Mouse (Mus musculus): ENCODE measurements around the gene Nectin2.
"Not testable (repeated sequence)": the region's sequence is repeated elsewhere in the genome, so short reads cannot be mapped to it uniquely, and the experiment has no call there.

Nectin2 gene

DNA sequence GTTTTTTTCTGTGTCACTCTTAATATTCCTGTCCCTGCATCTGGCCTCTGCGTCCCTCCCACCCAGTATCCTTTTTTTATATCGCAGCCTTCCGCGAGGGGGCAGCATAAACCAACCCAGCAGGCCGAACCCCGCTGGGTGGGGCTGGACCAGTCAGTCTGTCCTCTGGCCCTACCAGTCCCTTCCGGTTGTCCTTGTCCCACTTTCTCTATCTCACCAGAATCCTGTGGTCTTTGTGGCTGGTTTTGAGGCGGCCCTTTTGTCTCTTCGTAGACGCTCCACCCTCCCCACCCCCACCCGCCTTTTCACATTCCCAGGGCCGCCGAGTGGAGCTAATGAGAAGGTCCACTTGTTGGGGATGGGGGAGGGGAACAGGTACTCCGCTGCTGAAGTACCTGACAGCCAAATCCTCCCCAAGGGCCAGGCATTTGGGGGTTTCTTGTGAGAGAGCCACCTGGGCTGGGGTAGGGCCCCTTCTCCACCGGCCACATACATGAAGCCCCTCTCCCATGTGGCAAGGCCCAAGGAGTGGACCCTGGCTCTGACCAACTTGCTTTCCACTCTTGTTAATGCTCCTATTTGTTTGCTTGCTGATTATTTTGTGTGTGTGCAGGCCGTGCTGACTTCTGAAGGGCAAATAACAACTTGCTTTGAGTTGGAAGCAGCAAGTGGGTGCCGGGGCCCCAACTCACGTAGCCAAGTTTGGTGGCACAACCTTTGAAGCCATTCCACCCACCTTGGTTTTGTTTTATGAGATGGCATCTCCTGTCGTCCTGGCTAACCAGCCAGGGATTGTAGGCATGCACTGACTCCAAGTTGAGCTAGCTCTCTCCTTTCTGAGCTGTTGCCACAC, at the start of gene Nectin2:
TSS of gene Nectin2 (minus strand) at position 267 of the 853 bp plus-strand sequence.
- peak; percentile 48 to 56 for DNase-seq

DNA sequence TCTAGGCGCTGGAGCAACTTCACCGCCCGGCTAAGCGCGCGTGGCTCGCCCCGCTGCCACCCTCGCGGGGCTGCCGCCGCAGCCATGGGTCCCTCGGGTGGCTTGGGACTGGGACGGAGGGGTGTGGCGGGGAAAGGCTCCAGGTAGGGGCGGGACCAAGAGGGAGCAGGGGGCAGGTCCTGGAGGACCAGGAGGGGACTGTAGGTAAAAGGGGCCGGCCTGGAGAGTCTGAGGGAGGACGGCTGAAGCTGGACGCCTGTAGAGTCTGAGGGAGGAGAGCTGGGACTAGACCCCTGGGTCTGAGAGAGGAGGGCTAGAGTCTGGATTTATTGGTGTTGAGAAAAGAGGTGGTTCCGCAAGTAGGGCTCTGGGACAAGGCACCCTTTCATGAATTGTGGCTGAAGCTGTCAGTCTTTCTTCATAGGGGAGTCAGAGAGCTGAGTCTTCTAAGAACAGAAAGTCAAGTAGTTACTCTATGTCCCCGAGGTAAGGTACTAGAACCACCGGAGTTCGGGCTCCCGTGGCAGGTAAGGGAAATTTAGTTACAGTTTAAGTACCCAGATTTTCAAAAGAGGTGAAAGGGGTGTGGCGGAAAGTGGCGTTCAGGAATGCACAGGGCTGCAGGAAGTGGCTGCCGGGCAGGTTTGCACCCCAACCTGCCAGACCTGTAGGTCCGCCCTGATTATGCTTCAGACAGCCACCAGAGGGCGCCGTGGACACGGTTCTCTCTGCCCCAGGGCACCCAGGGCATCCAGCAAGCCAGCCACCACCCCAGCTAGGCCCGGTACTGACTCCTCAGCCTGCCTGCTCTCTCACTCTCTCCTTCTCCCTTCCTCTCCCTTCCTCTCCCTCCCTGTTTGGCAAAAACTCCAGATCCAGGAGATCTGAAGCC, 46.7 kb upstream of the Nectin2 start, which contains the start of gene Cblc:
TSS of gene Cblc (minus strand) at position 113 of the 892 bp plus-strand sequence.
- peak; percentile 77 to 87 for DNase-seq

DNA sequence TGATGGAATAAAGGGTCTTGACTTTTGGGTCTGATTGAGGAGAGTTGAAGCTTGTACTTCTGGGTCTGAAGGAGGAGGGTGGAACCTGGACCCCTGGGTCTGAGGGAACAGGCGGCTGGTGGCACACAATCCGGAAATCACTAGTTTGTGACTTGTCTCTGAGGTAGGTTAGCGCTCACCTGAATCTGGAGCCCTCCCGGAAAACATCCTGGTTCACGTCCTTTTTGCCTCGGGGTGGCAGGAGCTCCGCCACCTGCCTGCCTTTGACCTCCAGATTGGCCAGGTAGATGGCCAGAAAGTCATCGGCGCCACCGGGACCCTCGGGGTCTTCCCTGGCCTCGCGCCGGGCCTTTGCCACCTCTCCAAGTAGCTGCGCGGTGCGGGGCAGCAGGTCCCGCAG, 46.0 kb upstream of the Nectin2 start:
- DNase-seq, result no peak

DNA sequence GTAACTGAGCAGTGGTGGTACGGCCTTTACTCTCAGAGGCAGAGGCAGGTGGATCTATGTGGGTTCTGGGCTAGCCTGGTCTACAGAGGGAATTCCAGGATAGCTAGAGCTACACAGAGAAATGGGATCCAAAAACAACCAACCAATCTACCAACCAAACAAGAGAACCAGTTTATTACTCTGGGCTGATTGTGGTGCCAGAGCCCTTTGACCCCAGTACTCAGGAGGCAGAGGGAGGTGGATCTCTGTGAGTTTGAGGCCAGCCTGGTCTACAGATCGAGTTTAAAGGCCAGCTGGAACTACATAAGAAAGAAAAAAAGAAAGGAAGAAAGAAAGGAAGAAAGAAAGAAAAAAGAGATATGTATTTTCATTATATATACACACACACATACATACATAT, 45.0 kb upstream of the Nectin2 start:
- DNase-seq, result no peak

DNA sequence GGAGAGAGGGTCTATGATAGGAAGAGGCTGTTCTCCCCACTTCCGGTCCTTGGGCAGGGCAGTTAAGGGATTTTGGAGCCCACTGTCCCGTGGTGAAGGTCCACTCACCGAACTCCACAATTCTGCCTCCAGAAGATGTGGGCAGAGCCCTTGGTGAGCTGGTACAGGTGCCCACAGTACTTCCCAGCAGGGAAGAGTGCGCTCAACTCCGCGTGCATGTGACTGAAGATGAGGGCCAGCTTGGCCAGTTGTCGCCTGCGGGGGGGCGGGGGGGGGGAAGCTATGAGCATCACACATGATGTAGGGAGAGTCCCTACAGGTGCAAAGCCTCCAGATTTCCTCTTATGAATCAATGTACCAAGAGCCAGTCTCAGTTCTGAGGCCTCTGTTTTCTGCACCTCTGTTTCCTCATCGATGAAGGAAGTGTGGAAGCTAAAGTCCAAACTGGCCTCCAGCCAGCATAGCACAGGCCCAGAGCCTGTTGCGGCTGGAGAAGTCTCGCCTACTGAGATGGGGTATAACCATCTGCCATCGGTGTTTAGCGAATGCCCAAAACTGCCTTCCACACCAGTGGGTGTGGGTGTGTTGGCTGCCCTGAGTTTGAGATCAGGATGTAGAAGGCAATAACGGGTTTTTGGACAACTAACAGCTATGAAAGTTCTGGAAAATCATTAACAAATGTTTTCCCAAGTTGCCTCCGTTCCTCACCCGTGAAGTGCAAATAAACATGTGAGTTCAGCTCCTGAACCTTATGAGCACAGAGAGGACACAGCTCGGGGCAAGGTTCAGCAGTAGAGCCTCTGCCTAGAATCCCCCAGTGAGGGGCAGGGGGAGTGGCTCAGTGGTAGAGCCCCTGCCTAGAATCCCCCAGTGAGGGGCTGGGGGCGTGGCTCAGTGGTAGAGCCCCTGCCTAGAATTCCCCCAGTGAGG, 42.7 kb upstream of the Nectin2 start:
- DNase-seq, result no peak

DNA sequence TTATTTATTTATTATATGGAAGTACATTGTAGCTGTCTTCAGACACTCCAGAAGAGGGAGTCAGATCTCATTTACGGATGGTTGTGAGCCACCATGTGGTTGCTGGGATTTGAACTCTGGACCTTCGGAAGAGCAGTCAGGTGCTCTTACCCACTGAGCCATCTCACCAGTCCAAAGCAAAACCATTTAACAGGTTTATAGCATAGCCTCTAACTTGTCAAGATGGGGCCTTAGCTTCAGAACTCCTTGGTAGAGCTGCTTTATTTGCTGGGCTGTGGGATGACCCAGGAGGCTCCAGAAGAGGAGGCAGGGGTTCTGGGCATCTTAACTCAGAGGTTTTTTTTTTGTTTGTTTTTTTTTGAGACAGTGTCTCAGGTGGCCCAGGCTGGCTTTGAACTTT, 41.2 kb upstream of the Nectin2 start:
- DNase-seq, result not testable (repeated sequence)

DNA sequence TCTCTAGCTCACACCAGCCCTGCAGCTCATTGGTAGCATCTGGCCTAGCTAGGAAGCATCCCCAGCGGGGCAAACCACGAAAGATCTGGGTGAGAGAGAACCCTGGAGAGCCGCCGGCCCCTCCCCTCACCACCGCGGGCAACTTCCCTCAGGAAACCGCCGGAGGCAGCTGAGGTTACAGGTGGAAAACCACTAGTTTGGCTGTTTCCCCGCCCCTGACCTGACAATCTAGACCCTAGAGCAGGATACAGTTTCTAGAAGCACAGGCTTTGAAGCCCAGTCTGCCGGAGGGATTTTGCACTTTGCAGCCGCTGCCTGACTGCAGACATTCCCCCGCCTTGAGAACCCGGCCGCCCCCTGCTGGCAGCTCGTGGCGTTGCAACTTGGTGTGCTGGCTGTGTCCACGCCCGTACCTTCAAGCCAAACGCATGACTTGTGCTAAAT, 39.6 kb upstream of the Nectin2 start:
- peak; percentile 70 to 92 for DNase-seq

DNA sequence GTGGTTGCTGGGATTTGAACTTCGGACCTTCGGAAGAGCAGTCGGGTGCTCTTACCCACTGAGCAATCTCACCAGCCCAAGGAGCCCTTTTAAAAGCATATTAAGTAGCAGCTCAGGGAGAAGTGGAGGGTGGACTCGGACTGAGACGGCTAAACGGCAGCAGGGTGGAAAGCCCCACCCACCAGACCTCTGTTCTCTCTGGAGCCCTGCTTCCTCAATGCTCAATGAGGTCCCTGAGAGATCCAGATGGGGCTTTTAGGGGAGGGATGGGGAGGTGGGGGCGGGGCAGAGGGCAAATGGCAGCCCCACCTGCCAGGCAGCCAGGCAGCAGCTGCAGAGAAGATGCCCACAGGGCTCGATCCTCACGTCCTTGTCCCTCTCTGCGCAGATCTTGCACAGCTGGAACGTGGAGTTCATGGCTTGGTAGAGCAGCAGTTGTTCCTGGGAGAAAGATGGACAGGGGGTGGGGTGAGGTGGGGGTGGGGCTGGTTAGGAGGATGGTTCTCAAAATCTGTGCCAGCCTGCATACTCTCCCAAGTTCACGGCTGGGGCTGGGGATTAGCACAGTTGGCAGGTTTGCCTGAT, 35.7 kb upstream of the Nectin2 start:
- DNase-seq, result no peak

DNA sequence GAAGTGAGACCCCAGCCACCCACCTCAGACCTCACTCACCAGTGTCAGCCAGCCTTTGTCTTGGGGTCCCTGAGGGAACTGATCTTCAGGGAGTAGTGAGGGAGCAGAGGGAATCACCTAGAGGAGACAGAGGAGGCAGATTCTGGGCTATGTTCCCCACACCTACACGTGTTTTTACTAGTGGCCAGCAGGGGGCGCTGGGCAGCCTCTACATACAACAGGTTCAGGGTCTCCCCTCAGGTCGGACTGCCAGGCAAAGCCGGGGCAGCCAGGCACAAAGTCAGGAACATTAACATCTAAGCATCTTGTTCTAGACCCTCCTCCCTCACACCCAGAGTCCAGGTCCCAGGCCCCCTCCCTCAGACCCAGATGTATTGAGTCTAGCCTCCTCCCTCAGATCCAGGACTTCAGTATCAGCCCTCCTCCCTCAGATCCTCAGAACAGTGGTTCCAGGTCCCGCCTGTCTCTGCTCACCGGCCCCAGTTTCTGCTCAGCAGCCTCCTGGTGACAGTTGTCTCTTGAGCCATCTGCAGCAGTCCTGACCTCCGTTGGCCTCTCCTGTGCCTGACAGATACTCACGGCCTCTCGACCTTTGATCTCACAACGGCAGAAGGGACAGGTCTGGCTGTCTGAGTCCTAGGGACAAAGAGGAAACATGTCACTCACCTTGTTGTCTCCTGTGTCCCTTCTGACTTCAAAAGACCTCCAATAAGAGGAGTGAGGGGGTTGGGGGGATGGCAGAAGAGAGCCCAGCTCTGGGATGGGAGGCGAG, 34.7 kb upstream of the Nectin2 start:
- DNase-seq, result no peak

DNA sequence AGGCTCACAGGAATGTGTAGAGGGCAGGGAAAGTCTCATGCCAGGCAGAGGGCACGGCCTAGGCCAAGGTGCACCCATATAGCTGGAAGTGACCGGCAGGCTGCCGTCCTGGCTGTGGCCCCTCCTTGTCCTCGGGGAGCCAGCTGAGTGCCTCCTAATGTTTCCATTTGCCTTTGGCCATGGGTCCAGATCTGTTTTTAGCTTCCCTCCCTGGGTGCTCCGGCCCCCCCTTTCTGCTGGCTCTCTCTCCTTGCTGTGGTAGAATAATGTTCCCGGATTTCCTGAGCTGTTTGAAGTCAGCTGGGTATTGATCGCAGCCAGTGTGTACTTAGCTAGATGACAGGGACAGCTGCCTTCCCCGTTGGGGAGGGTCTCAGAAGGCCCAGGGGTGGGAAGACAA, 33.3 kb upstream of the Nectin2 start:
- no peak for DNase-seq

DNA sequence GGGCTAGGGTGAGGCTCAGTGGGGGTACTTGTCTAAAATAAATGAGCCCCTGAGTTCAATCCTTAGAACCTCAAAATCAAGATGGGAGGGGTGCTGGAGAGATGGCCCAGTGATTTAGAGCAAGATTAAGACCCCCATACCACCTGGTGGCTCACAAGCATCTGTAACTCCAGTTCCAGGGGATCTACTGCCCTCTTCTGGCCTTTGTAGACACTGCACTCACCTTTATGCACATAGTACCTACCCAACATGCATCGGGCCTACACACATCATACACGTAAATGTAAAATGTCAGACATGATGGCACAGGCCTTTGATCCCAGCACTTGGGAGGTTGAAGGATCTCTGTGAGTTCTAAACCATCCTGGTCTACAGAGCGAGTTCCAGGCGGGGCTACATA, 32.4 kb upstream of the Nectin2 start:
- no peak for DNase-seq

DNA sequence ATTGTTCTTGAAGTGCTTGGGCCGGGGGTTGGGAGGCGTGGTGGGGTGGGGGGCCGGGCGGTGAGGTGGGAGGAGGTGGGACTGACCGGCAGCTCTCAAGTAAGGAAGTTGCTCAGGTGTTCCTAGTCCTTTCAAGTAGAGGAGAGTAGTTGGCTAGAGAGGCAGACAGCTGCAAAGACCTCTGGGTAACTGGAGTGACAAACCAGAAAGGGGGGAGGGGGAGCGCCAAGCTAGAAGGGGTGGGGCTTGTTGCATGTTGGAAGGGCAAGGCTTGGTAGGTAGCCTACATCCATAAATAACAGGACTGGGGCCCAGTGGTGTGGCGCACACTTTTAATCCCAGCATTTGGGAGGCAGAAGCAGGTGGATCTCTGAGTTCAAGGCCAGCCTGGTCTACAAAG, 31.5 kb upstream of the Nectin2 start:
- no peak for DNase-seq

DNA sequence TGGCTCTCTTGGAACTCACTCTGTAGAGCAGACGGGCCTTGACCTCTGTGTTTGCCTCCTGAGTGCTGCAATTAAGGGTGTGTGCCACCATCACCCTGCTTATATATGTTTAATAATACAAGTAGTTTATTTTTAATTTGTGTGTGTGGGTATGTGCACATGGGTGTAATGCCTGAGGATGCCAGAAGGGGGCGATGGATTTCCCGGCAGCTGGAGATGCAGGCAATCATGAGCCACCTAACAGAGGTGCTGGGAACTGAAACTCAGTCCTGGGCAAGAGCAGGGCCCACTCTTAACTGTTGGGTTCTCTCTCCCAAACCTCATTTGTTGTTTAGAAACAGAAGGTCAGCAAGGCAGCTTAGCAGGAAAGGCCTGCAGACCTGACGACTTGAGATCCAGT, 29.6 kb upstream of the Nectin2 start:
- no peak for DNase-seq

DNA sequence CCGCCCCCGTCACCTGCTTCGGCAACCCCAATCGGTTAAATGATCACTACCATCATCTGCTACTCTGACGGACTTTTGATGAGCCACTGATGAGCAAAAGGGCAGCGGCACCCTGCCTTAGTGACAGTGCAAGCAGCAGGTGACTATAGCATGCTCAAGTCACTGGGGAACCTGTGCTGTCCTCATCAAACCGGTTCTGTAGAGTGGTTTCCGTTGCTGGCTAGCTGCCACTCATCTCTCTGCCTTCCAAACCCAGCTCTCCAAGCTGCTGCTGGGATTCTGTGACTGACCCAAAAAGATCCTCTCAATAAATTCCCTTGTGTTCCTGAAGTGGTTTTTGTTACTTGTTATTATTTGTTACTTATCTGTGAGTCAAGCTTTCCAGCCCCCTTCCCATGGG, 28.4 kb upstream of the Nectin2 start:
- no peak for DNase-seq

DNA sequence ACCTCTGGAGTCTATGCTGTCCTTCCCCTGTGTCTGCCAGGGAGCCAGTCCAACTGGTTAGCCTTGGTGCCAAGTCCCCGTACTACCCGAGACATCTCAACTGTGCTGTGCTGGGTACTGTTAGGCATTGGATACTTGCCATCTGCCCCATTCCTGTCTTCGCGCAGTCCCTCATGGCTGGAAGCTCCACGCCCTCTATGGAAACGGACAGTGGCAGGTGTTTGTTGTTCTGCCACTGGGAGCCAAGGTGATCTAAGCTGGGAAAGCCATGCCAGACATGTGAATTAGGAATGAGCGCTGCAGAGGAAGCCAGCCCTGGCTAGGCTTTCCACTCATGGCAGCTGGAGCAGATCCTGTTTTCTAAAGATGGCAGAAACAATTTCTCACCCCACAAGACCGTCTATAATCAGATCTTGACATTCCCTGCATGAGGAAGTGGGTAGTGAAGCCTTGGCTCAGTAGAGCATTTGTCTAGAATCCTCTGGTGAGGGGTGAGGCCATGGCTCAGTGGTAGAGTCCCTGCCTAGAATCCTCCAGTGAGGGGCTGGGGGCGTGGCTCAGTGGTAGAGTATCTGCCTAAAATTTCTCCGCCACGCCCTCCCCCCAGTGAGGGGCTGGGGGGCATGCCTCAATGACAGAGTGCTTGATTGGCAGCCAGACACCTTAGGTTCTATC, 26.9 kb upstream of the Nectin2 start:
- DNase-seq, result no peak

DNA sequence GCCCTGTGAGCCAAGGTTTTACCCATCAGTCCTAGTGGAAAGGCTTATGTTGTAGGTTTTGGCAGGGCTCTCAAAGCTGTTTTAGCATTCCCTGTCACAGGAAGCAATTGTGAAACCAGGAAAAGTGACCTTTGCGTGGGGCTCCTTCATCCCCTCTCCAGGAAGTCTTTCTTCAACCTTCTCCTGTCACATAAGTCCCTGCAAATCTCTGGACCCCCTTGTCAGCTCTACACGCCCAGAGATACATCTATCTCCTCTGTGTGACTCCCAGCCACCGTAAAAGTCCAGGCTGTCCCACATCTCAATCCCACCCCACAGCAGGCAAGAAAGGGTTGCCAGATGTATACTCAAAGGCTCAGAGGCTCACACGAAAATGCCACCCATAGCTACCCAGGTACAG, 21.4 kb upstream of the Nectin2 start:
- DNase-seq, result no peak

DNA sequence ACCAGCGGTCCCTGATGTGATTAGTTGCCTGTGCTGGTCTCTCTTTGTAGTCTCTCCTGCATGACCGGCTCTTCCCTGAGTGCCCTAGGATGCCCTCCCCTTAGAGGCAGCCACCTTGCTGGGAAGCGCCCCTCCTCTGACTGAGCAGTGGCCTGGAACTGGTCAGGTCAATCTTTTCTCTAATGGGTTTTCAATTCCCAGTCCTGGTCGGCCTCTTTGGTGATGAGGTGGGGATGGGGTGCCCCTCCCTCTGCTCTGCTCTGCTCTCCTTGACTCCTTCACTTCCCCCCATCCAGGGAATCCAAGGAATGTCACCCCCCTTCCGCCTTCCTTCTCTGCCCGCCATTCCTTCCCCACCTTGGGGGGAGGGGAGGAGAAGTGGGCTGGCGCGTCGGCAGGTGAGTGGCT, 20.7 kb upstream of the Nectin2 start, which contains the start of gene Bcam:
TSS of gene Bcam (minus strand) at position 33 of the 408 bp plus-strand sequence.
- DNase-seq, result no peak

DNA sequence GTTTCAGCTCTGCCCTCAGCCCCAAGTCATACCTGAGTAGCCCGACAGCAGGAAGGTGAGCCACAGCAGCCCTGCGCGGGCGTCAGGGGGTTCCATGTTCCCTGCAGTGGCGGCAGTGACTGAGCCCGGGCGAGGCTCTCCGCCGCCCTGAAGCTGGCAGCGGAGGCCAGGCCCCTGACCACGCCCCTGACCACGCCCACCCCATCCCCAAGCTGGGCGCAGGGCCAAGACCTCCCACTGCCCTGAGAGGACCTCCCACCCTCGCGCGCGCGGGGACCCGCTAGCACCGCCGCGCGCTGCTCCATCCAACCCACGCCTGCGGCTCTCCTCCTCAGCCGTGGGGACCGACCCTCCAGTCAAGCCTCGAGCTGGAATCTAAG, 20.1 kb upstream of the Nectin2 start:
- DNase-seq, result peak; percentile 42 to 64

DNA sequence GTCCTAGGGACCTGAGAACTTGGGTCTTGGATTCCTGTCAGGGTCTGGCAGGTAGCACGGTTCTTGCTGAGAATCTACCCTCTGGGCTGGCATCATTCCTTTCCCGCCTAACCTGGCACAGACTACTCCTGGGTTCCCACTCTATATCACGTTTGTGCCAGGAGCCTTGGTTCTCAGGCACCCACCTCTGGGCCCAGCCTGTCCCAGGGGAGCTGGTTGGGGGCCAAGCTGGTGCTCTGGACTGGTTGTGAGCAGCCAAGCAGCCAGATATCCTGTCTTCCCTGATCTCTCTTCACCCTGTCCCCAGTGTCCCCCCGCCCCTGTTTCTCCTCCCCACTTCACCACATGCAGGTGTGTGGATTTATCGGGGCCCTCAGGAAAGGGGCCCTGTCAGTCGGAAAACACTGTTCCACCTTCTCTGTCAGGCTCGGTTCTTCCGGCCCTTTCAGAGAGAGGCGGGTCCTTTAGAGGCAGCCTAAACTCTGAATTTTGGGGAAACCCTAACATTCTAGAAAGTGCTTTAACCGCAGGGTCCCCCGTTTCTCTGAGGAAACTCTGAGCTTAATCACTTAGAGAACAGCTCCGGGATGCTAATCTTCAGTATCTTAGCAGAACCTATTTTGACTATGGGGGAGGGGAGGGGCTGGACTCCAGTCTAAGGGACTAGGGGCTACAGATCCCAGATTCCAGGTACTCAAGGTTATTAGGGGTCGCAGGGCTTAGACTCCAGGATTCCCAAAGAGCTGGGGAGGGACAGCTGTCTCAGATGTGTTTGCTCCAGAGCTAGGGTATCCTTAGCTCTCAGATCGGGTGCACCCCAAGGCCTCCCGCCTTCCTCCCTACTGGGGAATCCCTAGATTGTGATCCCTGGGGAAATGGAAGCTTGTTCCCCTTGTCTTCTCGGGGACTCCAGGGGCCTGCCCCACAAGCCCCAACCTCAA, 19.4 kb upstream of the Nectin2 start:
- DNase-seq, result no peak

DNA sequence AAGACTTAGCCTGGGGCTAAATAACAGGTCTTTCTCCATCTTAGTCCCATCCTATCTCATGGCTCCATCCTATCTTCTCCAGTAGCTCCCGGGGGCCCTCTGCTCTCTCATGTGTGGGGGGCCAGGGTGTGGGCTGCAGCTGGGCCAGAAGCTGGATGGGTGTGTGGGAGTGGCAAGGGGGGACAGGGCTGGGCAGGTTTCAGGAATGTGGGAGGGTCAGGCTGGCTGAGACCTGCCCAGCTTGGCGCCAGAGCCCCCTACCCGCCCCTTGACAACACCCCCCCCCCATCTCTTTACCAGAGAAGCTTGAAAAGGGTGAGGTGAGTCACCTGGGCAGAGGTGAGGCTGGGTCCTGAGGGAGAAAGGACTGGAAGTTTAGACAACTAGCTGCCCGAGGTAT, 18.7 kb upstream of the Nectin2 start:
- DNase-seq, result no peak

Measured in spleen, adult 18-20 months (tissue).